16 mouse cellular contexts compared by ENCODE assay signal in the genomic region with DNA sequence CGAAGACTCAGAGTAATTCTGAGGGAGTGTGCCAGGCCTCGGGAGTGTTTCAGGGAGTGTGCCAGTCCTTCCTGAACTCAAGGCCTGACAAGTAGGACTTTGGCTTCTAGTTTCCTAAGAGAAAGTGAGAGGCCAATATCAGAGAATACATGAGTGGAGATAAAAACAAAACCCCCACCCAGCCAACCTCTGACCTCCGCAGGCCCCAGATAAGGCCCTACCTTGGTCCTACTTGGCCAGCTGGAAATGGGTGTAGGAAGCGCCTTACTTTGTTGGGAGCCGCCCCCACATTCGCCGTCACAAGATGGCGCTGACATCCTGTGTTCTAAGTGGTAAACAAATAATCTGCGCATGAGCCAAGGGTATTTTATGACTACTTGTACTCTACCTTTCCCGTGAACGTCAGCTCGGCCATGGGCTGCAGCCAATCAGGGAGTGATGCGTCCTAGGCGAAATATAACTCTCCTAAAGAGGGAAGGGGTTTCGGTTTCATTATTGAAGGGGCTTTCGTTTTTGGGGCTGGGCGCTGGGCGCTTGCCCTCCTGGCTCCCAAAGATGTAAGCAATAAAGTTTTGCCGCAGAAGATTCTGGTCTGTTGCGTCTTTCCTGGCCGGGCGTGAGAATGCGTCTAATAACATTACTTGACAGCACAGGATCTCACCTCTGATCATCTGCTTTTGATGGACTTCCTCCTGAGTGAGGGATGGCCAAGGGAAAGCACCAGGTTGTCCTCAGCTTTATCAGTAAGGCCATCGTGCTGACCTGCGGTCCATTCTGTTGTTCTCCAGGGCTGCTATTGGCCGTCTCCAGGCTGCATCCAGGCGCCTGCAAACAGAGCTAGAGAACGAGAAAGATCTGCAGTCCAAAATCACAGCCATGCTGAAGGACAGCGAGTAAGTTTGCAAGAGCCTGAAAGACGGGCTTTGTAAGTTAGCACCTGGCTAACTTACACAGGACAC. TPM values are rescaled to one million over a fixed set of nuclear protein-coding genes. Genes with fewer than 3 reads are reported as not detected.
DNase-seq lines count a peak whose midpoint lies in the region; ATAC-seq and TF ChIP-seq lines count a peak whose summit lies in the region.
"Not testable (repeated sequence)": the region's sequence is repeated elsewhere in the genome, so short reads cannot be mapped to it uniquely, and the experiment has no call there.
"Had no signal": no experiment of that assay in that cellular context is flagged by ENCODE, and none has a peak within 500 bp of the region (broad histone marks: within the 10 kb centered on the region; RNA-seq: fewer than 3 reads in every experiment).

No protein-coding gene starts in this region.

- 0 out of 4 replicates have a peak, but pooled peaks of 1 of the 2 experiments have one; percentile 14 for TF ChIP-seq EP300 in MEL (IDR thresholded peaks at IDR 0.05; ENCODE audit: low read depth in 1 of 2, low read length in 2 of 2)

- peak overlapping the region; percentile 100 for H3K4me3 ChIP-seq in MEL (ENCODE audit: control insufficient read depth in 1 of 2, insufficient read depth in 1 of 2, low read depth in 2 of 2, low read length in 2 of 2)
- peak overlapping the region; percentile 34 for H3K4me3 ChIP-seq in brown adipose tissue, adult 24 weeks (ENCODE audit: insufficient read depth, low read depth, low read length)
- H3K4me3 ChIP-seq in intestine, postnatal 0 days (ENCODE audit: low read depth, low read length); limb, embryonic 14.5 days (replicated peaks; ENCODE audit: low read length): not testable (repeated sequence)
- 0 out of 2 replicates have a peak overlapping the region, but pooled peaks have one; percentile 2 for H3K4me3 ChIP-seq in lung, embryonic 16.5 days (ENCODE audit: low read length)
- H3K4me3 ChIP-seq in spleen, adult 2 months (ENCODE audit: extremely low read depth, insufficient read depth, insufficient read length): peak overlapping the region; percentile 26

- H3K9ac ChIP-seq in MEL (ENCODE audit: control insufficient read depth, low read depth, low read length, poor library complexity, severe bottlenecking): peak overlapping the region; percentile 77
- not testable (repeated sequence) for H3K9ac ChIP-seq in intestine, postnatal 0 days (ENCODE audit: low read depth, low read length); limb, embryonic 14.5 days (ENCODE audit: low read depth, low read length, severe bottlenecking); lung, embryonic 16.5 days (ENCODE audit: low read length)

- not testable (repeated sequence) for H3K36me3 ChIP-seq in MEL (ENCODE audit: control insufficient read depth in 1 of 2, insufficient read depth in 2 of 2, low read length in 2 of 2); intestine, postnatal 0 days (ENCODE audit: control insufficient read depth, insufficient read depth); limb, embryonic 14.5 days (ENCODE audit: control insufficient read depth, insufficient read depth, low read length); lung, embryonic 16.5 days (ENCODE audit: control insufficient read depth, insufficient read depth, low read length); spleen, adult 2 months (ENCODE audit: control insufficient read depth, insufficient read depth, low read length)

- peaks cover 0 to 18% of the 10 kb centered on the region in 2 experiments; a peak in 2 of 4 replicates for H3K4me1 ChIP-seq in MEL (ENCODE audit: control insufficient read depth in 1 of 2, insufficient read depth in 2 of 2, low read length in 2 of 2)
- H3K4me1 ChIP-seq in brown adipose tissue, adult 24 weeks (ENCODE audit: control insufficient read depth, insufficient read depth, insufficient read length, low read length); intestine, postnatal 0 days (replicated peaks; ENCODE audit: control insufficient read depth, insufficient read depth, low read length); limb, embryonic 14.5 days (ENCODE audit: control insufficient read depth, insufficient read depth, low read length); lung, embryonic 16.5 days (replicated peaks; ENCODE audit: control insufficient read depth, insufficient read depth, low read length); spleen, adult 2 months (ENCODE audit: control insufficient read depth, insufficient read depth, insufficient read length): not testable (repeated sequence)

- not testable (repeated sequence) for H3K79me2 ChIP-seq in MEL (ENCODE audit: control insufficient read depth, insufficient read depth, low read length, poor library complexity)

- H3K27me3 ChIP-seq in MEL (ENCODE audit: control insufficient read depth in 1 of 2, insufficient read depth in 2 of 2, low read length in 2 of 2); intestine, postnatal 0 days (replicated peaks; ENCODE audit: control insufficient read depth, insufficient read depth, low read length); limb, embryonic 14.5 days (ENCODE audit: control insufficient read depth, insufficient read depth, low read length); lung, embryonic 16.5 days (ENCODE audit: control insufficient read depth, insufficient read depth, low read depth, low read length); spleen, adult 2 months (ENCODE audit: control insufficient read depth, insufficient read depth, low read length): not testable (repeated sequence)

- DNase-seq in MEL (ENCODE audit: low read depth, low spot score): peak; percentile 74
- DNase-seq in limb, embryonic 14.5 days (ENCODE audit: low spot score); spleen, adult 2 months (ENCODE audit: low read depth in 1 of 2, low spot score in 2 of 2): not testable (repeated sequence)
- peak; percentile 31 for DNase-seq in yolk sac, embryonic 10.5 days (ENCODE audit: low spot score)

- TF ChIP-seq RAD21 in MEL (IDR thresholded peaks at IDR 0.05; ENCODE audit: low read depth, low read length): not testable (repeated sequence)

- not testable (repeated sequence) for TF ChIP-seq CTCF in MEL (IDR thresholded peaks at IDR 0.05 in 2 of 3, conservative IDR thresholded peaks at IDR 0.05 in 1 of 3; ENCODE audit: control insufficient read depth in 1 of 3, insufficient read depth in 1 of 3, low read depth in 2 of 3, low read length in 3 of 3, poor library complexity in 1 of 3, severe bottlenecking in 1 of 3); intestine, postnatal 0 days (IDR thresholded peaks at IDR 0.05; ENCODE audit: low read depth); spleen, adult 2 months (IDR thresholded peaks at IDR 0.05; ENCODE audit: extremely low read depth, insufficient read depth, insufficient read length, insufficient replicate concordance)

- H3K4me2 ChIP-seq in intestine, postnatal 0 days (replicated peaks; ENCODE audit: low read depth): 0 out of 2 replicates have a peak overlapping the region, but pooled peaks have one; percentile 4
- peak overlapping the region; percentile 17; the same call in 1 of the 2 replicates for H3K4me2 ChIP-seq in limb, embryonic 14.5 days (replicated peaks; ENCODE audit: low read depth, low read length, severe bottlenecking)
- not testable (repeated sequence) for H3K4me2 ChIP-seq in lung, embryonic 16.5 days (ENCODE audit: low read depth, low read length)

- 65% methylated on average over 20 of the region's 30 CpGs for WGBS in intestine, postnatal 0 days
- 75% methylated on average over 20 of the region's 30 CpGs for WGBS in limb, embryonic 14.5 days
- 65% methylated on average over 20 of the region's 30 CpGs for WGBS in lung, embryonic 16.5 days
- 84% methylated on average over 23 of the region's 30 CpGs for WGBS in spleen, adult 2 months

- H3K27ac ChIP-seq in MEL (ENCODE audit: control insufficient read depth, low read depth, low read length): peak overlapping the region; percentile 20
- not testable (repeated sequence) for H3K27ac ChIP-seq in brown adipose tissue, adult 24 weeks (replicated peaks; ENCODE audit: low read depth, low read length); intestine, postnatal 0 days (ENCODE audit: low read depth, low read length); limb, embryonic 14.5 days (replicated peaks; ENCODE audit: low read depth, low read length); lung, embryonic 16.5 days (ENCODE audit: low read length); spleen, adult 2 months (ENCODE audit: insufficient read depth, low read length)

- peak in 1 of 2 experiments; percentile 31; a peak in 1 of 4 replicates for TF ChIP-seq POLR2A in MEL (IDR thresholded peaks at IDR 0.05; ENCODE audit: control insufficient read depth in 1 of 2, insufficient read depth in 1 of 2, low read depth in 1 of 2, low read length in 2 of 2, poor library complexity in 1 of 2)
- not testable (repeated sequence) for TF ChIP-seq POLR2A in limb, embryonic 14.5 days (IDR thresholded peaks at IDR 0.05; ENCODE audit: borderline replicate concordance, extremely low read depth, insufficient read depth, insufficient read length); spleen, adult 2 months (IDR thresholded peaks at IDR 0.05; ENCODE audit: low read depth, low read length)

- peak; percentile 66 for ATAC-seq in intestine, postnatal 0 days
- ATAC-seq in limb, embryonic 14.5 days (ENCODE audit: low FRiP score, low read depth); lung, embryonic 16.5 days (ENCODE audit: low read depth): not testable (repeated sequence)

- H3K9me3 ChIP-seq in MEL (replicated peaks; ENCODE audit: insufficient read depth, low read length); intestine, postnatal 0 days (ENCODE audit: control insufficient read depth); limb, embryonic 14.5 days (ENCODE audit: control insufficient read depth, low read length); lung, embryonic 16.5 days (ENCODE audit: control insufficient read depth, low read length): not testable (repeated sequence)

RNA-seq across cellular contexts. Expression of gene Cfap74, which starts 12.7 kb away (rescaled TPM):
- total RNA-seq in MEL (2012; rRNA removed): 0.33 and 0.39 TPM in 2 replicates
- 1 to 10 TPM in 1 of 2 experiments, not detected in 1; 1.0 TPM for polyA plus RNA-seq in MEL (2012; ENCODE audit: insufficient read depth in 1 of 2, insufficient read length in 2 of 2, low read depth in 1 of 2, low replicate concordance in 2 of 2, missing spikeins in 1 of 2)
- not detected in 2 replicates for polyA plus RNA-seq in brown adipose tissue, adult 24 weeks (2012; ENCODE audit: insufficient read depth, insufficient read length, missing spikeins)
- polyA plus RNA-seq in intestine, postnatal 0 days (2015; fragmentation: Nextera tagmentation; extraction: Ambion mirVana): 0.50 and 0.52 TPM in 2 replicates
- 5.2 and 5.9 TPM in 2 replicates for polyA plus RNA-seq in limb, embryonic 14.5 days (2012; rRNA removed)
- polyA plus RNA-seq in limb, embryonic 14.5 days (2014; fragmentation: Nextera tagmentation; extraction: Ambion mirVana): 4.7 and 5.2 TPM in 2 replicates
- polyA plus RNA-seq in lung, embryonic 16.5 days (2015; fragmentation: Nextera tagmentation; extraction: Ambion mirVana): 2.8 and 3.0 TPM in 2 replicates
- polyA plus RNA-seq in spleen, adult 2 months (2012; rRNA removed): 0.13 and 0.72 TPM in 2 replicates

RNA-seq across cellular contexts. Expression of gene Gabrd, which starts 23.8 kb away (rescaled TPM):
- 0.42 and 0.50 TPM in 2 replicates for total RNA-seq in MEL (2012; rRNA removed)
- polyA plus RNA-seq in MEL (2012; ENCODE audit: insufficient read depth in 1 of 2, insufficient read length in 2 of 2, low read depth in 1 of 2, low replicate concordance in 2 of 2, missing spikeins in 1 of 2): 1 to 10 TPM in 1 of 2 experiments, not detected in 1; 1.1 TPM
- polyA plus RNA-seq in brown adipose tissue, adult 24 weeks (2012; ENCODE audit: insufficient read depth, insufficient read length, missing spikeins): not detected in 2 replicates
- polyA plus RNA-seq in intestine, postnatal 0 days (2015; fragmentation: Nextera tagmentation; extraction: Ambion mirVana): 0.16 and 0.21 TPM in 2 replicates
- 0.34 and 0.45 TPM in 2 replicates for polyA plus RNA-seq in limb, embryonic 14.5 days (2012; rRNA removed)
- 0.21 and 0.41 TPM in 2 replicates for polyA plus RNA-seq in limb, embryonic 14.5 days (2014; fragmentation: Nextera tagmentation; extraction: Ambion mirVana)
- polyA plus RNA-seq in lung, embryonic 16.5 days (2015; fragmentation: Nextera tagmentation; extraction: Ambion mirVana): 0.08 and 0.16 TPM in 2 replicates
- polyA plus RNA-seq in spleen, adult 2 months (2012; rRNA removed): 0.02 and 0.22 TPM in 2 replicates
- total RNA-seq: heart, adult 18-20 months; heart, postnatal 10 days; heart, postnatal 4 days had no signal
- polyA plus RNA-seq: embryonic facial prominence, embryonic 13.5 days; forebrain, embryonic 12.5 days; heart, embryonic 10.5 days; heart, embryonic 14.5 days; hindbrain, embryonic 12.5 days had no signal

RNA-seq across cellular contexts. Expression of gene Tmem52, which starts 47.2 kb away (rescaled TPM):
- not detected in 2 replicates for total RNA-seq in MEL (2012; rRNA removed)
- not detected for polyA plus RNA-seq in MEL (2012; ENCODE audit: insufficient read depth in 1 of 2, insufficient read length in 2 of 2, low read depth in 1 of 2, low replicate concordance in 2 of 2, missing spikeins in 1 of 2)
- polyA plus RNA-seq in brown adipose tissue, adult 24 weeks (2012; ENCODE audit: insufficient read depth, insufficient read length, missing spikeins): 1.1 and 3.7 TPM in 2 replicates
- polyA plus RNA-seq in intestine, postnatal 0 days (2015; fragmentation: Nextera tagmentation; extraction: Ambion mirVana): 15.9 and 16.2 TPM in 2 replicates
- polyA plus RNA-seq in limb, embryonic 14.5 days (2012; rRNA removed): 0.42 and 0.50 TPM in 2 replicates
- polyA plus RNA-seq in limb, embryonic 14.5 days (2014; fragmentation: Nextera tagmentation; extraction: Ambion mirVana): not detected in 2 replicates
- polyA plus RNA-seq in lung, embryonic 16.5 days (2015; fragmentation: Nextera tagmentation; extraction: Ambion mirVana): 0.40 and 0.72 TPM in 2 replicates
- 0.26 and 0.28 TPM in 2 replicates for polyA plus RNA-seq in spleen, adult 2 months (2012; rRNA removed)
- total RNA-seq: heart, postnatal 4 days had no signal
- polyA plus RNA-seq: forebrain, embryonic 12.5 days; forebrain, embryonic 16.5 days; heart, embryonic 10.5 days; heart, embryonic 14.5 days; hindbrain, embryonic 12.5 days had no signal
